Mouse (Mus musculus): ENCODE measurements around the gene Ablim1. TPM values are rescaled to one million over a fixed set of nuclear protein-coding genes. Genes with fewer than 3 reads are reported as not detected.
A peak's percentile ranks its signal among the peaks of the same experiment; 100 is the strongest.
"Not testable (repeated sequence)": the region's sequence is repeated elsewhere in the genome, so short reads cannot be mapped to it uniquely, and the experiment has no call there.

The Ablim1 gene
- polyA plus RNA-seq, 1 experiment from 2014 or later, result 39.3 TPM

- Histone ChIP-seq H3K4me2 (replicated peaks; ENCODE audit: low read depth, low read length) (no peak overlapping the region), H3K4me1 (ENCODE audit: insufficient read depth, low read length) (peaks cover 21% of the 10 kb centered on the region), H3K27me3 (ENCODE audit: insufficient read depth, low read length) (no peaks in the 10 kb centered on the region), H3K36me3 (ENCODE audit: insufficient read depth, low read length) (no peaks in the 10 kb centered on the region), H3K9ac (replicated peaks; ENCODE audit: low read length) (no peak overlapping the region), H3K27ac (ENCODE audit: low read length) (0 out of 2 replicates have a peak overlapping the region, but pooled peaks have one; percentile 7), H3K9me3 (ENCODE audit: low read length) (peaks cover 4% of the 10 kb centered on the region; the same call in 1 of the 2 replicates), H3K4me3 (ENCODE audit: low read length) (no peak overlapping the region)
- 24% methylated on average over 6 of the region's 6 CpGs for WGBS
- ATAC-seq (ENCODE audit: low FRiP score, low TSS enrichment), result peak; percentile 78; the same call in 1 of the 2 replicates
Measured at GRCm38 (mm10) chr19:57146936-57147335, 167.8 kb downstream of the Ablim1 start.

GRCm38 (mm10) chr19:57143646-57144045, 171.1 kb downstream of the Ablim1 start:
- H3K9ac ChIP-seq (replicated peaks; ENCODE audit: low read length), result no peak overlapping the region
- no peak overlapping the region for H3K4me3 ChIP-seq (ENCODE audit: low read length)
- peaks cover 21% of the 10 kb centered on the region for H3K4me1 ChIP-seq (ENCODE audit: insufficient read depth, low read length)
- no peak for ATAC-seq (ENCODE audit: low FRiP score, low TSS enrichment)
- H3K36me3 ChIP-seq (ENCODE audit: insufficient read depth, low read length), result no peaks in the 10 kb centered on the region
- peaks cover 4% of the 10 kb centered on the region; the same call in 1 of the 2 replicates for H3K9me3 ChIP-seq (ENCODE audit: low read length)
- H3K27me3 ChIP-seq (ENCODE audit: insufficient read depth, low read length), result no peaks in the 10 kb centered on the region
- no peak overlapping the region for H3K27ac ChIP-seq (ENCODE audit: low read length)
- H3K4me2 ChIP-seq (replicated peaks; ENCODE audit: low read depth, low read length), result no peak overlapping the region
- 79% methylated on average over 3 of the region's 3 CpGs for WGBS

GRCm38 (mm10) chr19:57141756-57142461, 172.8 kb downstream of the Ablim1 start:
- ATAC-seq (ENCODE audit: low FRiP score, low TSS enrichment), result no peak
- no peak overlapping the region for H3K4me2 ChIP-seq (replicated peaks; ENCODE audit: low read depth, low read length)
- no peaks in the 10 kb centered on the region for H3K36me3 ChIP-seq (ENCODE audit: insufficient read depth, low read length)
- H3K27me3 ChIP-seq (ENCODE audit: insufficient read depth, low read length), result no peaks in the 10 kb centered on the region
- no peak overlapping the region for H3K4me3 ChIP-seq (ENCODE audit: low read length)
- H3K9ac ChIP-seq (replicated peaks; ENCODE audit: low read length), result no peak overlapping the region
- H3K4me1 ChIP-seq (ENCODE audit: insufficient read depth, low read length), result peaks cover 8% of the 10 kb centered on the region
- H3K27ac ChIP-seq (ENCODE audit: low read length), result no peak overlapping the region
- WGBS, result 56% methylated on average over 10 of the region's 10 CpGs
- peaks cover 4% of the 10 kb centered on the region; the same call in 1 of the 2 replicates for H3K9me3 ChIP-seq (ENCODE audit: low read length)

- Histone ChIP-seq H3K27me3 (ENCODE audit: insufficient read depth, low read length) (no peaks in the 10 kb centered on the region), H3K27ac (ENCODE audit: low read length) (no peak overlapping the region), H3K9ac (replicated peaks; ENCODE audit: low read length) (no peak overlapping the region), H3K4me2 (replicated peaks; ENCODE audit: low read depth, low read length) (no peak overlapping the region), H3K36me3 (ENCODE audit: insufficient read depth, low read length) (no peaks in the 10 kb centered on the region), H3K4me1 (ENCODE audit: insufficient read depth, low read length) (no peaks in the 10 kb centered on the region), H3K4me3 (ENCODE audit: low read length) (no peak overlapping the region), H3K9me3 (ENCODE audit: low read length) (peaks cover 4% of the 10 kb centered on the region; the same call in 1 of the 2 replicates)
- 59% methylated on average over 1 of the region's 1 CpGs for WGBS
- ATAC-seq (ENCODE audit: low FRiP score, low TSS enrichment), result no peak
Measured at GRCm38 (mm10) chr19:57140874-57141273, 173.8 kb downstream of the Ablim1 start.

- ATAC-seq (ENCODE audit: low FRiP score, low TSS enrichment), result no peak
- H3K9me3 ChIP-seq (ENCODE audit: low read length), result peaks cover 4% of the 10 kb centered on the region; the same call in 1 of the 2 replicates
- H3K9ac ChIP-seq (replicated peaks; ENCODE audit: low read length), result no peak overlapping the region
- H3K4me3 ChIP-seq (ENCODE audit: low read length), result no peak overlapping the region
- H3K36me3 ChIP-seq (ENCODE audit: insufficient read depth, low read length), result no peaks in the 10 kb centered on the region
- H3K4me2 ChIP-seq (replicated peaks; ENCODE audit: low read depth, low read length), result no peak overlapping the region
- 72% methylated on average over 7 of the region's 7 CpGs for WGBS
- no peaks in the 10 kb centered on the region for H3K27me3 ChIP-seq (ENCODE audit: insufficient read depth, low read length)
- H3K27ac ChIP-seq (ENCODE audit: low read length), result no peak overlapping the region
- peaks cover under 1% of the 10 kb centered on the region for H3K4me1 ChIP-seq (ENCODE audit: insufficient read depth, low read length)
Measured at GRCm38 (mm10) chr19:57140071-57140470, 174.6 kb downstream of the Ablim1 start.

- Histone ChIP-seq H3K4me1 (ENCODE audit: insufficient read depth, low read length) (peaks cover 11% of the 10 kb centered on the region), H3K9ac (replicated peaks; ENCODE audit: low read length) (no peak overlapping the region), H3K27ac (ENCODE audit: low read length) (no peak overlapping the region), H3K4me2 (replicated peaks; ENCODE audit: low read depth, low read length) (no peak overlapping the region), H3K9me3 (ENCODE audit: low read length) (no peaks in the 10 kb centered on the region), H3K4me3 (ENCODE audit: low read length) (no peak overlapping the region), H3K27me3 (ENCODE audit: insufficient read depth, low read length) (no peaks in the 10 kb centered on the region), H3K36me3 (ENCODE audit: insufficient read depth, low read length) (no peaks in the 10 kb centered on the region)
- WGBS, result 84% methylated on average over 13 of the region's 13 CpGs
- ATAC-seq (ENCODE audit: low FRiP score, low TSS enrichment), result no peak
Measured at GRCm38 (mm10) chr19:57138909-57139617, 175.7 kb downstream of the Ablim1 start.

GRCm38 (mm10) chr19:57138469-57138868, 176.2 kb downstream of the Ablim1 start:
- ATAC-seq (ENCODE audit: low FRiP score, low TSS enrichment), result no peak; the same call in 1 of the 2 replicates
- H3K9ac ChIP-seq (replicated peaks; ENCODE audit: low read length), result no peak overlapping the region
- H3K27me3 ChIP-seq (ENCODE audit: insufficient read depth, low read length), result no peaks in the 10 kb centered on the region
- H3K4me3 ChIP-seq (ENCODE audit: low read length), result no peak overlapping the region
- no peaks in the 10 kb centered on the region for H3K9me3 ChIP-seq (ENCODE audit: low read length)
- no peaks in the 10 kb centered on the region for H3K36me3 ChIP-seq (ENCODE audit: insufficient read depth, low read length)
- whole genome bisulfite sequencing, result 68% methylated on average over 6 of the region's 6 CpGs
- H3K27ac ChIP-seq (ENCODE audit: low read length), result no peak overlapping the region
- H3K4me2 ChIP-seq (replicated peaks; ENCODE audit: low read depth, low read length), result no peak overlapping the region
- H3K4me1 ChIP-seq (ENCODE audit: insufficient read depth, low read length), result peaks cover 17% of the 10 kb centered on the region

- H3K4me2 ChIP-seq (replicated peaks; ENCODE audit: low read depth, low read length), result no peak overlapping the region
- H3K4me1 ChIP-seq (ENCODE audit: insufficient read depth, low read length), result peaks cover 20% of the 10 kb centered on the region
Measured at GRCm38 (mm10) chr19:57138045-57138444, 176.7 kb downstream of the Ablim1 start.

GRCm38 (mm10) chr19:57136228-57136627, 178.5 kb downstream of the Ablim1 start:
- Histone ChIP-seq H3K9me3 (ENCODE audit: low read length) (no peaks in the 10 kb centered on the region), H3K4me2 (replicated peaks; ENCODE audit: low read depth, low read length) (no peak overlapping the region), H3K4me3 (ENCODE audit: low read length) (no peak overlapping the region), H3K27ac (ENCODE audit: low read length) (no peak overlapping the region), H3K9ac (replicated peaks; ENCODE audit: low read length) (no peak overlapping the region), H3K27me3 (ENCODE audit: insufficient read depth, low read length) (no peaks in the 10 kb centered on the region), H3K4me1 (ENCODE audit: insufficient read depth, low read length) (peaks cover 28% of the 10 kb centered on the region), H3K36me3 (ENCODE audit: insufficient read depth, low read length) (no peaks in the 10 kb centered on the region)
- 47% methylated on average over 7 of the region's 7 CpGs for WGBS
- ATAC-seq (ENCODE audit: low FRiP score, low TSS enrichment), result peak; percentile 43; the same call in 1 of the 2 replicates

More at GRCm38 (mm10) chr19:57138045-57138444, 176.7 kb downstream of the Ablim1 start:
- Histone ChIP-seq H3K36me3 (ENCODE audit: insufficient read depth, low read length) (no peaks in the 10 kb centered on the region), H3K4me3 (ENCODE audit: low read length) (no peak overlapping the region), H3K27ac (ENCODE audit: low read length) (no peak overlapping the region), H3K27me3 (ENCODE audit: insufficient read depth, low read length) (no peaks in the 10 kb centered on the region), H3K9me3 (ENCODE audit: low read length) (no peaks in the 10 kb centered on the region), H3K9ac (replicated peaks; ENCODE audit: low read length) (no peak overlapping the region)
- ATAC-seq (ENCODE audit: low FRiP score, low TSS enrichment), result no peak

GRCm38 (mm10) chr19:57135654-57136053, 179.1 kb downstream of the Ablim1 start:
- H3K4me3 ChIP-seq (ENCODE audit: low read length); H3K9ac ChIP-seq (replicated peaks; ENCODE audit: low read length); ATAC-seq (ENCODE audit: low FRiP score, low TSS enrichment); H3K27me3 ChIP-seq (ENCODE audit: insufficient read depth, low read length); H3K27ac ChIP-seq (ENCODE audit: low read length); H3K36me3 ChIP-seq (ENCODE audit: insufficient read depth, low read length); H3K9me3 ChIP-seq (ENCODE audit: low read length); H3K4me2 ChIP-seq (replicated peaks; ENCODE audit: low read depth, low read length): not testable (repeated sequence)
- H3K4me1 ChIP-seq (ENCODE audit: insufficient read depth, low read length), result peaks cover 28% of the 10 kb centered on the region
- WGBS, result 97% methylated on average over 6 of the region's 6 CpGs
